Mouse (Mus musculus) CH12.LX (cell line): ENCODE data around the gene Ttc13.

Experiments used
- CTCF ChIP-seq, 2 experiments: IDR thresholded peaks in 1 of 2; conservative IDR thresholded peaks in 1 of 2; 2 replicates each; pipeline ENCODE4 v1.5.1; 2011 to 2012; ENCODE audit warnings: low read depth in 2 of 2, low read length in 2 of 2, improper control_type of control experiment in 1 of 2, inconsistent platforms in 1 of 2, mild to moderate bottlenecking in 1 of 2, moderate library complexity in 1 of 2
- ETS1 ChIP-seq: conservative IDR thresholded peaks from 2 replicates; pipeline ENCODE4 v1.6.1; 2012; ENCODE audit warnings: low read depth, mild to moderate bottlenecking, inconsistent platforms, low read length, improper control_type of control experiment, moderate library complexity
- MAFK ChIP-seq: IDR thresholded peaks from 2 replicates; pipeline ENCODE4 v1.6.1; 2011; ENCODE audit warnings: low read length, improper control_type of control experiment; ENCODE audit not compliant: insufficient replicate concordance
- RAD21 ChIP-seq: IDR thresholded peaks from 2 replicates; pipeline ENCODE4 v1.6.1; 2011; ENCODE audit warnings: low read depth, mild to moderate bottlenecking, low read length, improper control_type of control experiment, moderate library complexity
- ZC3H11A ChIP-seq: IDR thresholded peaks from 2 replicates; pipeline ENCODE4 v1.6.1; 2012; ENCODE audit warnings: low read depth, mild to moderate bottlenecking, inconsistent platforms, low read length, improper control_type of control experiment
- ZNF384 ChIP-seq: IDR thresholded peaks from 2 replicates; pipeline ENCODE4 v1.6.1; 2012; ENCODE audit warnings: low read depth, low read length, improper control_type of control experiment, inconsistent platforms

DNA sequence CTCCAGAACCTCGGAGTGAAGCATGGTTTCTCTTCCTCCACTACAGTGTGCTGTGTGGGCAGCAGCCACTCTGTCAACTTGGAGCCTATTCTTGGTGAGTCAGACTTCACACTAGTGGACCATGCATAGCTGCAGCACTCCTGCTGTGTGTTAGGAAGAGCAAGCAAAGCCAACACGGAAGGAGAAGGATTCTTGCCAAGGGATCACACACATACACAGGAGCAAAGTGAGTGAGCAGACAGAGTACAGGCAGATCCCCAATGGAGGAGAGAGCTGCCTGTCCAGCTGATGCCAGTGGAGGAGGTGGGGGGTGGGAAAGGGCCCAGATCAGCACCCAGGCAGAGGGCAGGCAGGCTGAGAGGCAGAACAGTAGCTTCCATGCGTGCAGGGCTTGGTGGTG lies 19.6 kb downstream of the Ttc13 start:
- no peak for TF ChIP-seq RAD21
- no peak for TF ChIP-seq CTCF (conservative IDR thresholded peaks at IDR 0.05 in 1 of 2, IDR thresholded peaks at IDR 0.05 in 1 of 2; ENCODE audit: low read depth in 2 of 2, low read length in 2 of 2)
- no peak for TF ChIP-seq ETS1
- no peak for TF ChIP-seq ZC3H11A
- no peak for TF ChIP-seq ZNF384
- TF ChIP-seq MAFK = no peak
